Mouse (Mus musculus) olfactory bulb, adult 2 months (tissue): ENCODE data around the gene Pde1a. TPM values are rescaled to one million over a fixed set of nuclear protein-coding genes. Genes with fewer than 3 reads are reported as not detected.

ENCODE experiments used
- H3K27ac ChIP-seq: fragments of 200-500 bp; 2 replicates; pipeline ENCODE4 v1.5.1; 2012; ENCODE audit warnings: low read depth, low read length; ENCODE audit not compliant: insufficient read depth
- H3K4me1 ChIP-seq: fragments of 200-500 bp; 2 replicates; pipeline ENCODE4 v1.6.1; 2012; ENCODE audit warnings: low read length; ENCODE audit not compliant: control insufficient read depth, insufficient read depth
- H3K4me3 ChIP-seq: fragments of 200-500 bp; 2 replicates; pipeline ENCODE4 v1.5.1; 2012; ENCODE audit warnings: mild to moderate bottlenecking, low read depth, low read length, moderate library complexity; ENCODE audit not compliant: insufficient read depth
- CTCF ChIP-seq: fragments of 200-500 bp; IDR thresholded peaks from 2 replicates; pipeline ENCODE4 v1.5.1; 2012; ENCODE audit warnings: low read depth, mild to moderate bottlenecking, low read length, moderate library complexity; ENCODE audit not compliant: insufficient read depth
- POLR2A ChIP-seq: fragments of 200-500 bp; IDR thresholded peaks from 2 replicates; pipeline ENCODE4 v1.6.1; 2012; ENCODE audit warnings: mild to moderate bottlenecking, low read depth, low read length, moderate library complexity; ENCODE audit not compliant: insufficient read depth
- WGBS: fragments of 180-500 bp; shearing (Covaris S2); methylation state at CpG from one replicate; pipeline ENCODE4 v1.1.7; 2018; 5-methylcytosine and 5-hydroxymethylcytosine counted together
- polyA plus RNA-seq: library from polyadenylated mRNA; stranded (reverse); fragments of >200 nt; gene quantifications from 2 replicates; pipeline ENCODE4 v1.2.4, GENCODE M21; 2012; ENCODE audit warnings: low replicate concordance; ENCODE audit not compliant: missing spikeins, insufficient read depth, insufficient read length

The Pde1a gene
- polyA plus RNA-seq, 1 experiment = not detected

- TF ChIP-seq CTCF (no peak), POLR2A (no peak)
These were observed 3.4 kb upstream of the Pde1a start for GRCm38 (mm10) chr2:80132677-80133076.

GRCm38 (mm10) chr2:80126663-80127062, 2.6 kb downstream of the Pde1a start:
- TF ChIP-seq CTCF = no peak
- TF ChIP-seq POLR2A = no peak
- Histone ChIP-seq H3K27ac (no peak overlapping the region), H3K4me3 (no peak overlapping the region), H3K4me1 (no peaks in the 10 kb centered on the region)
- 10% methylated on average over 4 of the region's 4 CpGs for WGBS

More at GRCm38 (mm10) chr2:80132677-80133076, 3.4 kb upstream of the Pde1a start:
- no peak overlapping the region for H3K27ac ChIP-seq
- WGBS = 83% methylated on average over 3 of the region's 3 CpGs
- no peak overlapping the region for H3K4me3 ChIP-seq
- no peaks in the 10 kb centered on the region for H3K4me1 ChIP-seq

- Histone ChIP-seq H3K4me1 (no peaks in the 10 kb centered on the region), H3K4me3 (no peak overlapping the region), H3K27ac (no peak overlapping the region)
- 89% methylated on average over 2 of the region's 2 CpGs for WGBS
- TF ChIP-seq POLR2A (no peak), CTCF (no peak)
These were observed 42.4 kb downstream of the Pde1a start for GRCm38 (mm10) chr2:80086891-80087290.

GRCm38 (mm10) chr2:80080090-80080821, 49.0 kb downstream of the Pde1a start:
- H3K27ac ChIP-seq = no peak overlapping the region
- H3K4me3 ChIP-seq = no peak overlapping the region

GRCm38 (mm10) chr2:80079618-80080017, 49.6 kb downstream of the Pde1a start:
- WGBS = 92% methylated on average over 4 of the region's 4 CpGs
- Histone ChIP-seq H3K4me3 (no peak overlapping the region), H3K4me1 (no peaks in the 10 kb centered on the region), H3K27ac (no peak overlapping the region)
- TF ChIP-seq CTCF (no peak), POLR2A (no peak)

More at GRCm38 (mm10) chr2:80080090-80080821, 49.0 kb downstream of the Pde1a start:
- H3K4me1 ChIP-seq = no peaks in the 10 kb centered on the region
- TF ChIP-seq POLR2A = no peak
- no peak for TF ChIP-seq CTCF
- 89% methylated on average over 9 of the region's 9 CpGs for WGBS

- 79% methylated on average over 4 of the region's 4 CpGs for WGBS
- Histone ChIP-seq H3K27ac (no peak overlapping the region), H3K4me3 (no peak overlapping the region), H3K4me1 (peaks cover 2% of the 10 kb centered on the region; the same call in 1 of the 2 replicates)
- TF ChIP-seq CTCF (no peak), POLR2A (no peak)
These were observed 52.9 kb downstream of the Pde1a start for GRCm38 (mm10) chr2:80076323-80076722.

- Histone ChIP-seq H3K4me1 (peaks cover 2% of the 10 kb centered on the region; the same call in 1 of the 2 replicates), H3K4me3 (no peak overlapping the region), H3K27ac (no peak overlapping the region)
- TF ChIP-seq POLR2A (no peak), CTCF (no peak)
- 73% methylated on average over 2 of the region's 2 CpGs for WGBS
These were observed 54.7 kb downstream of the Pde1a start for GRCm38 (mm10) chr2:80074531-80074930.

- Histone ChIP-seq H3K4me3 (no peak overlapping the region), H3K4me1 (peaks cover 2% of the 10 kb centered on the region; the same call in 1 of the 2 replicates), H3K27ac (no peak overlapping the region)
- 59% methylated on average over 5 of the region's 5 CpGs for WGBS
- TF ChIP-seq POLR2A (no peak), CTCF (no peak)
These were observed 55.2 kb downstream of the Pde1a start for GRCm38 (mm10) chr2:80074046-80074445.

GRCm38 (mm10) chr2:80073426-80073825, 55.8 kb downstream of the Pde1a start:
- no peak overlapping the region for H3K4me3 ChIP-seq
- 67% methylated on average over 2 of the region's 2 CpGs for WGBS
- H3K4me1 ChIP-seq = peaks cover 2% of the 10 kb centered on the region; the same call in 1 of the 2 replicates
- no peak overlapping the region for H3K27ac ChIP-seq
- TF ChIP-seq POLR2A (no peak), CTCF (no peak)
